Mouse (Mus musculus) neural tube, embryonic 11.5 days (tissue): ENCODE data around the gene Cul4a. TPM values are rescaled to one million over a fixed set of nuclear protein-coding genes. Genes with fewer than 3 reads are reported as not detected.

ENCODE experiments used
- ATAC-seq: fragments of 200-750 bp; cut with Nextera tagmentation; 2 replicates; pipeline ENCODE4 v1.8.0; 2017; ENCODE audit warnings: moderate number of reproducible peaks, mild to moderate bottlenecking, moderate TSS enrichment, moderate library complexity; ENCODE audit not compliant: insufficient read depth, low FRiP score, low TSS enrichment
- DNase-seq: peaks from one replicate; pipeline ENCODE4 v3.0.0-alpha.2; 2015; ENCODE audit warnings: low spot score
- H3K27ac ChIP-seq: fragments of 300-500 bp; sonication (generic); 2 replicates; pipeline ENCODE4 v1.5.1; 2014; ENCODE audit warnings: low read depth, mild to moderate bottlenecking, low read length
- H3K27me3 ChIP-seq: fragments of 300-500 bp; sonication (generic); 2 replicates; pipeline ENCODE4 v1.6.1; 2014; ENCODE audit warnings: mild to moderate bottlenecking, low read length, mixed read lengths; ENCODE audit not compliant: control insufficient read depth, insufficient read depth
- H3K36me3 ChIP-seq: fragments of 300-500 bp; sonication (generic); 2 replicates; pipeline ENCODE4 v1.6.1; 2014; ENCODE audit warnings: mild to moderate bottlenecking, low read length, moderate library complexity, mixed read lengths; ENCODE audit not compliant: control insufficient read depth, insufficient read depth
- H3K4me1 ChIP-seq: fragments of 300-500 bp; sonication (generic); 2 replicates; pipeline ENCODE4 v1.6.1; 2014; ENCODE audit warnings: low read length, mixed read lengths; ENCODE audit not compliant: control insufficient read depth, insufficient read depth
- H3K4me2 ChIP-seq: fragments of 300-500 bp; sonication (generic); 2 replicates; pipeline ENCODE4 v1.6.1; 2014; ENCODE audit warnings: low read depth, mild to moderate bottlenecking, moderate library complexity
- H3K4me3 ChIP-seq: fragments of 300-500 bp; sonication (generic); 2 replicates; pipeline ENCODE4 v1.5.1; 2014; ENCODE audit warnings: low read depth, low read length
- H3K9ac ChIP-seq: fragments of 300-500 bp; sonication (generic); 2 replicates; pipeline ENCODE4 v1.6.1; 2014; ENCODE audit warnings: mild to moderate bottlenecking, low read length
- H3K9me3 ChIP-seq: fragments of 300-500 bp; sonication (generic); 2 replicates; pipeline ENCODE4 v1.6.1; 2016; ENCODE audit warnings: low read length; ENCODE audit not compliant: control insufficient read depth
- WGBS: fragments of 180-500 bp; shearing (Covaris S2); extraction: QIAGEN DNeasy Blood & Tissue Kit; methylation state at CpG from one replicate; pipeline ENCODE4 v1.1.7; 2014; 5-methylcytosine and 5-hydroxymethylcytosine counted together
- polyA plus RNA-seq: library from polyadenylated mRNA; unstranded; fragments of >200 nt; fragmentation: Nextera tagmentation; extraction: Ambion mirVana; gene quantifications from 2 replicates; pipeline ENCODE4 v1.2.1, GENCODE M21; 2014

Cul4a gene
- polyA plus RNA-seq, 1 experiment from 2014 or later: 99.5 TPM

DNA sequence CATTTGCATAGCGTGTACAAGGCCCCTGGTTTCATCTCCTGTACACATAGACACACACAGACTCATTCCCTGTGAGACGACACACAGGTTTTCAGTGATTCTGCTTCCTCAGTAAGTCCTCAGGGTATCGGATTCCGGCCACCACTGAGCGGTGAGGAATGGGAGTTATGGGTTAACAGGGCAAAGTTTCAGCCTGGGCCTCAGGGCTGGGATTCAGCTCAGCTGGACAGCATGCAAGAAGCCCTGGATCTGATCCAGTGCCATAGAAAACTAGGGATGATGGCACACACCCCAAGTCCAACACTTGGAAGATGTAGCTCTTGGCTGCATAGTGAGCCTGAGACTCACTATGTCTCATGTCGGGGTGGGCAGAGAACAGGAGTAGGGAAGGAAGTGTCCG is 74.5 kb downstream of the Cul4a start:
- 80% methylated on average over 7 of the region's 7 CpGs for WGBS
- no peak for DNase-seq
- H3K36me3 ChIP-seq: peaks cover 10% of the 10 kb centered on the region
- H3K27ac ChIP-seq: no peak overlapping the region
- H3K4me1 ChIP-seq: no peaks in the 10 kb centered on the region
- no peaks in the 10 kb centered on the region for H3K9me3 ChIP-seq
- ATAC-seq: no peak
- H3K4me3 ChIP-seq: no peak overlapping the region
- H3K9ac ChIP-seq: no peak overlapping the region
- H3K27me3 ChIP-seq: no peaks in the 10 kb centered on the region
- no peak overlapping the region for H3K4me2 ChIP-seq

DNA sequence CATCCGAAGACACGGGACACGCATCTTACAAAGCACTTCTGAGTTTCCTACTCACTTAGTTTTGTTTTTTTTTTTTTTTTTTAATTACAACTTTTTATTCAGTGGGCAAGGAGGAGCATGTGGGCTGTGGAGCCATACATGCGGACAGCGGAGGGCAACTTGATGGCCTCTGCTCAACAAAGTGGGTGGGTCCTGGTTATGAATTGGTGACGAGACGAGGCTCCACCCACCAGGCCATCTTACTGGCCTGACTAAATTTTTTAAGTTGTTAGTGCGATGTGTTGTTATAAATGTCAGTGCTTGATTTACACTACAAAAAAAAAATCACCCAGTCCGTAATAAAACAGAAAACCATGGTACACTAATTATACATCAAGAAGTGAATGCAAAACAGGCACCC is 75.0 kb downstream of the Cul4a start:
- 88% methylated on average over 9 of the region's 9 CpGs for WGBS
- no peak overlapping the region for H3K4me3 ChIP-seq
- no peaks in the 10 kb centered on the region for H3K9me3 ChIP-seq
- peaks cover 10% of the 10 kb centered on the region for H3K36me3 ChIP-seq
- DNase-seq (no peak), ATAC-seq (no peak)
- no peak overlapping the region for H3K9ac ChIP-seq
- H3K4me2 ChIP-seq: no peak overlapping the region
- no peak overlapping the region for H3K27ac ChIP-seq
- no peaks in the 10 kb centered on the region for H3K4me1 ChIP-seq
- no peaks in the 10 kb centered on the region for H3K27me3 ChIP-seq

DNA sequence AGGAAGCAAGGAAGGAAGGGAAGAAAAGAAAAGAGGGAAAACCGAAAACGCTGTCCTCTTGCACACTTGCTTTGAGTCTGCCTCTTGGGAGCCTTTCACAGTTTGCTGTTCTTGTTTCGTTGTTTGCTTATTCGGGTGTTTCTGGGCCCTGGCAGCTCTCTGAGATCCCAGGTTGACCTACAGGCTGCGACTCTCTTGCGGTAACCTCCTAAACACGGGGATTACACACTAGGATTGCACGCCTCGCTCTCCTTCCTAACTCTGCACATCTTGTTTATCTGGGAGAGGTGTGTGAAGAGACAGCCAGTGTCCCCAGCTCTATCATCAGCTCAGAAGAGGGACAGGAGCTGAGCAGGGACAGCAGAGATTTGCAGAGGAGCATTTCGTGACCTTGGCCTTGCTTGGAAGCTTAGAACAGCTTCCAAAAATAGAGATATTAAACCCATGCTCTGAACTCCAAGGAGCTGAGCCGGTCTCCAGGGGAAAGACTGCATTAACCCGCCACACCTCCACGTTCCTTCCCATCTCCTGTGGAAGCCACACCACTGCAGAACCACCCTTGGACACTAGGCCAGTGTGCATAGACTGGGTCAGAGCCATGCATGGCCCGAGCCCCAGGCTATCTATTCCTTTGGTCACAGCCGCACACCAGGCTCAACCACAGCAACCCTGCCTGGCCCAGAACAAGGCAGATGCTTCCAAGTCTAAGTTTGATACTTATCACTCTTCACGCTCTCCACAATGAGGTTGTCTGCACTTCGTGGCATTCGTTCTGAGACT is 75.7 kb downstream of the Cul4a start:
- WGBS: 88% methylated on average over 18 of the region's 18 CpGs
- DNase-seq (no peak), ATAC-seq (no peak)
- H3K36me3 ChIP-seq: peaks cover 4% of the 10 kb centered on the region
- no peak overlapping the region for H3K9ac ChIP-seq
- H3K9me3 ChIP-seq: no peaks in the 10 kb centered on the region
- no peaks in the 10 kb centered on the region for H3K27me3 ChIP-seq
- H3K27ac ChIP-seq: no peak overlapping the region
- H3K4me1 ChIP-seq: no peaks in the 10 kb centered on the region
- no peak overlapping the region for H3K4me2 ChIP-seq
- no peak overlapping the region for H3K4me3 ChIP-seq

DNA sequence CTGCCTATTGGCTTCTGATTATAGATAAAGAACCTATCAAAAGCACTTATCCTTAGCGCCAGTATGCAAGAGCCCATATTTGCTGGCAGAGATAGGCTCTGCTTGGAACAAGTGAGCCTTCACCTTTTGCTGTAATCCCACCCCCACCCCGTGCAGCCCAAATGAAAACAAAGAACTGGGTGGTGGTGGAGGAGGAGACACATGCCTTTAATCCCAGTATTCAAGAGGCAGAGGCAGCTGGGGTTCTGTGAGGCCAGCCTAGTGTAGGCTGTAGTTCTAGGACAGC is 76.2 kb downstream of the Cul4a start:
- no peak overlapping the region for H3K4me3 ChIP-seq
- H3K9me3 ChIP-seq: no peaks in the 10 kb centered on the region
- no peak for ATAC-seq
- no peaks in the 10 kb centered on the region for H3K27me3 ChIP-seq
- 0 out of 2 replicates have a peak, but pooled peaks cover 2% of the 10 kb centered on the region for H3K36me3 ChIP-seq
- 62% methylated on average over 2 of the region's 2 CpGs for WGBS
- H3K4me2 ChIP-seq: no peak overlapping the region
- no peak for DNase-seq
- H3K27ac ChIP-seq: no peak overlapping the region
- no peak overlapping the region for H3K9ac ChIP-seq
- H3K4me1 ChIP-seq: no peaks in the 10 kb centered on the region

DNA sequence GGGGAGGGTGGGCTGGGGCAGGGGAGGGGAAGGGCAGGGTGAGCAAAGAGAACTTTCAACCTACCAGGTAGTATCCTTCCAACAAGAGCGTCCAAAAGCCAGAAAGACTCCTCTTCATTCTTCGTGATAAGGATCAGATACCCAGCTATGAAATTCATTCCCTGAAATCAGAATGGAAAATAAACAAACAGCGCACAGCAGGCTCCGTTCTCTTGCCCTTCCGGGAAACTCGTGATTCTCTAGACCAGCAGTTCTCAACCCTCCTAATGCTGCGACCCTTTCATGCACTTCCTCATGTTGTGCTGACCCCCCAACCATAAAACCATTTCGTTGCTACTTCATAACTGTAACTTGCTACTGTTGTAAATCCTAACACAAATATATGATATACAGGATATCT is 81.4 kb downstream of the Cul4a start:
- Histone ChIP-seq H3K9ac (no peak overlapping the region), H3K4me2 (no peak overlapping the region), H3K36me3 (no peaks in the 10 kb centered on the region), H3K4me1 (no peaks in the 10 kb centered on the region), H3K4me3 (no peak overlapping the region), H3K27ac (no peak overlapping the region), H3K27me3 (no peaks in the 10 kb centered on the region), H3K9me3 (no peaks in the 10 kb centered on the region)
- ATAC-seq (no peak), DNase-seq (no peak)
- 86% methylated on average over 8 of the region's 8 CpGs for WGBS

DNA sequence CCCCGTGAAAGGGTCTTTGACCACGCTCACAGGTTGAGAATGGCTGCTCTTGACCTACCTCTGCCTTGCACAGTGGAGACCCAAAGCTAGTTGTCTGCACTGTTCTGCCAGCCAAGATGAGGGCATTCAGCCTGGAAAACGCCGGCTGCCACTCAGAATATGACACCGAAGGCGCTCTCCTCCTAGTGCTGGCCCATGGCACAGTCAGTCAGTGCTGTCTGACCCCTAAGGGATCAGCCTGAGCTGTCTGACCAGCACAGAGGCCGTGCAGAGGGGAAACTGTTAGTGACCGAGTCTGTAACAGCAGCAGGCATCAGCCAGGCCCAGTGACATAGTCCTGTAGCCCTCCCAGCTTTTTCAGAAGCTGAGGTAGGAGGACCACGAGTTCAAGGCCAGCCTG is 81.8 kb downstream of the Cul4a start:
- Histone ChIP-seq H3K9me3 (no peaks in the 10 kb centered on the region), H3K27ac (no peak overlapping the region), H3K9ac (no peak overlapping the region), H3K4me3 (no peak overlapping the region), H3K36me3 (no peaks in the 10 kb centered on the region), H3K4me2 (no peak overlapping the region), H3K4me1 (no peaks in the 10 kb centered on the region), H3K27me3 (no peaks in the 10 kb centered on the region)
- no peak for DNase-seq
- no peak for ATAC-seq
- WGBS: 83% methylated on average over 9 of the region's 9 CpGs

DNA sequence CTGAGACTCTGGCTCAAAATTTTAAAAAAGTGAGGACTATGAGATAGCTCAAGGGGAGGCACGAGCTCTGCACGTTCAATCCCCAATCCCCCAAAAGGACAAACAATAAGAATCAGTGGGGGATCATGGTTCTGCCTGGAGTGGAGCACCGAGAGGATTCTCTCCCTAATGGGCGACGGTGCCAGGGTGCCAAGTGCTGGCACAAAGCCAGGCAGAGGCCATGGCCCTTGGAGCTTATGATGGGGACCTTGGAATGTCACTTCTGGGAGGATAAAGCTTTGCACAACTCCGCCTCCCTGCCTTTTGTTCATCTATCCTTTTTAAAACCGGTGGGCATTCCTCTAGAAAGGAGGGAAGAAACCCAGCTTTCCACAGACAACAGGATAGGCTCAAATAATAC is 82.2 kb downstream of the Cul4a start:
- H3K9ac ChIP-seq: no peak overlapping the region
- H3K9me3 ChIP-seq: no peaks in the 10 kb centered on the region
- DNase-seq (no peak), ATAC-seq (no peak)
- H3K4me1 ChIP-seq: no peaks in the 10 kb centered on the region
- H3K36me3 ChIP-seq: no peaks in the 10 kb centered on the region
- no peak overlapping the region for H3K4me2 ChIP-seq
- H3K27ac ChIP-seq: no peak overlapping the region
- H3K27me3 ChIP-seq: no peaks in the 10 kb centered on the region
- WGBS: 80% methylated on average over 7 of the region's 7 CpGs
- no peak overlapping the region for H3K4me3 ChIP-seq

DNA sequence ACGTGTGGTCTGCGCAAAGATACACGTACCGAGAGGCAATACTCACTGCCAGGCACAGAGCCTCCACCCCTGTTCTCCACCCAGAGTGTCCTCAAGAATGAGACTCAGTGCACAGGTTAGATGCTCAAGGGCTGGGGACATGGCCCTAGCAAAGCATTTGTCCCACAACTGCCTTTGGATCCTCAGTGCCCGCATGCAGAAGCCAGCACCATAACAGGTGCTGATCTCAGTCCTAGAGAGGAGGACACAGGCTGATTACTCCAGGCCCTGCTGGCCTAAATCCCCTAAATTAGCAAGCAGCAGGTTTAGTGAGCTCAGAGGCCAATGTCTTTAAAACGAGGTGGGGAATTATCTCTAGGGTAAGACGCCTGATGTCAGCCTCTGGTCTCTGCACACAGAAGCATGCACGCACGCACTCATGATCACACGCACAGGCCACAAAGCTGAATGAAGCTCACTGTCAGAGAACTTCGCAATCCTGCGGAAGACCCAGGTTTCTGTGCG is 82.7 kb downstream of the Cul4a start:
- Histone ChIP-seq H3K9me3 (no peaks in the 10 kb centered on the region), H3K9ac (no peak overlapping the region), H3K36me3 (no peaks in the 10 kb centered on the region), H3K4me1 (no peaks in the 10 kb centered on the region), H3K27me3 (no peaks in the 10 kb centered on the region), H3K27ac (no peak overlapping the region), H3K4me3 (no peak overlapping the region), H3K4me2 (no peak overlapping the region)
- ATAC-seq (no peak), DNase-seq (no peak)
- WGBS: 93% methylated on average over 13 of the region's 13 CpGs

DNA sequence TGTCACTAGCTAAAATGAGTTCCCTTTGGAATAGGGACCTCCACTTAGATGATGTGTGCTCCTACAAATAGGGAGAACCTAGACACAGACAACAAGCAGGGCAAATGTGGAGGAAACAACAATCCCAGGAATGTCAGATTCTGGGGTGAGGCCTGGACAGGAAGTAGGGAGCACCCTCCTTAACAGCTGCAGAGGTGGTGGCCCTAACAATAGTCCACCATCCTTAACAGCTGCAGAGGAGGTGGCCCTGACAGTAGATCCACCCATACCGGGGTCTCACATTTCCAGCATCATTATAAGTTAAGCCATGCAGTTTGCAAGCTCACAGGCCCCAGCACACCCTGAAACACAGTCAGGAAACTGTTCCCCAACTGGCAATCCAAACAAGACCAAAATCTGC is 83.4 kb downstream of the Cul4a start:
- Histone ChIP-seq H3K36me3 (no peaks in the 10 kb centered on the region), H3K27me3 (no peaks in the 10 kb centered on the region), H3K9me3 (no peaks in the 10 kb centered on the region), H3K4me1 (no peaks in the 10 kb centered on the region), H3K4me2 (no peak overlapping the region), H3K27ac (no peak overlapping the region), H3K9ac (no peak overlapping the region), H3K4me3 (no peak overlapping the region)
- 100% methylated on average over 1 of the region's 1 CpGs for WGBS
- no peak for DNase-seq
- ATAC-seq: no peak
